Mouse (Mus musculus): ENCODE data around the gene Pde4dip.

The Pde4dip gene

GRCm38 (mm10) chr3:97748789-97749188 is 139.7 kb downstream of the Pde4dip start:
- DNase-seq = no peak

- peak; percentile 75 for DNase-seq
Measured at GRCm38 (mm10) chr3:97742841-97743240, 145.7 kb downstream of the Pde4dip start.

GRCm38 (mm10) chr3:97735575-97735974 is 152.9 kb downstream of the Pde4dip start:
- DNase-seq = no peak

GRCm38 (mm10) chr3:97734259-97734658 is 154.2 kb downstream of the Pde4dip start:
- DNase-seq = no peak

GRCm38 (mm10) chr3:97732622-97733021 is 155.9 kb downstream of the Pde4dip start:
- no peak for DNase-seq

GRCm38 (mm10) chr3:97730624-97731023 is 157.9 kb downstream of the Pde4dip start:
- no peak for DNase-seq

GRCm38 (mm10) chr3:97730131-97730530 is 158.4 kb downstream of the Pde4dip start:
- no peak for DNase-seq

GRCm38 (mm10) chr3:97727801-97728200 is 160.7 kb downstream of the Pde4dip start:
- DNase-seq = no peak

GRCm38 (mm10) chr3:97719116-97719515 is 169.4 kb downstream of the Pde4dip start:
- DNase-seq = no peak

GRCm38 (mm10) chr3:97715922-97716321 is 172.6 kb downstream of the Pde4dip start:
- DNase-seq = no peak

GRCm38 (mm10) chr3:97710881-97711280 is 177.6 kb downstream of the Pde4dip start:
- no peak for DNase-seq

- DNase-seq = no peak
Measured at GRCm38 (mm10) chr3:97710134-97710533, 178.4 kb downstream of the Pde4dip start.

- no peak for DNase-seq
Measured at GRCm38 (mm10) chr3:97706561-97706960, 181.9 kb downstream of the Pde4dip start.

GRCm38 (mm10) chr3:97705508-97705907 is 183.0 kb downstream of the Pde4dip start:
- no peak for DNase-seq

GRCm38 (mm10) chr3:97702448-97703080 is 185.9 kb downstream of the Pde4dip start:
- DNase-seq = no peak

- no peak for DNase-seq
Measured at GRCm38 (mm10) chr3:97701198-97701597, 187.3 kb downstream of the Pde4dip start.

- DNase-seq = no peak
Measured at GRCm38 (mm10) chr3:97699061-97699460, 189.4 kb downstream of the Pde4dip start.

GRCm38 (mm10) chr3:97697291-97697690 is 191.2 kb downstream of the Pde4dip start:
- DNase-seq = no peak

GRCm38 (mm10) chr3:97696866-97697265 is 191.6 kb downstream of the Pde4dip start:
- no peak for DNase-seq

- DNase-seq = no peak
Measured at GRCm38 (mm10) chr3:97693806-97694205, 194.7 kb downstream of the Pde4dip start.

- no peak for DNase-seq
Measured at GRCm38 (mm10) chr3:97691443-97692017, 197.0 kb downstream of the Pde4dip start.

GRCm38 (mm10) chr3:97690590-97690989 is 197.9 kb downstream of the Pde4dip start:
- no peak for DNase-seq

GRCm38 (mm10) chr3:97689289-97689688 is 199.2 kb downstream of the Pde4dip start:
- no peak for DNase-seq

- DNase-seq = no peak
Measured at GRCm38 (mm10) chr3:97686372-97687117, 202.0 kb downstream of the Pde4dip start.
